Mouse (Mus musculus) C2C12 (cell line): ENCODE results near the gene Ipcef1. TPM values are rescaled to one million over a fixed set of nuclear protein-coding genes. Genes with fewer than 3 reads are reported as not detected.

Source experiments
- H3K27me3 ChIP-seq: one replicate; pipeline ENCODE4 v1.6.1; 2011; ENCODE audit not compliant: control insufficient read depth, insufficient read depth, insufficient read length
- H3K36me3 ChIP-seq: one replicate; pipeline ENCODE4 v1.6.1; 2011; ENCODE audit not compliant: control insufficient read depth, insufficient read depth
- H3K4me3 ChIP-seq: one replicate; pipeline ENCODE4 v1.5.1; 2011; ENCODE audit warnings: mild to moderate bottlenecking, control low read depth; ENCODE audit not compliant: poor library complexity, insufficient read depth, severe bottlenecking
- H3K79me2 ChIP-seq: one replicate; pipeline ENCODE4 v1.6.1; 2011; ENCODE audit not compliant: control insufficient read depth, insufficient read depth
- H3K79me3 ChIP-seq: one replicate; pipeline ENCODE4 v1.6.1; 2011; ENCODE audit warnings: low read depth, control low read depth
- H3ac ChIP-seq: one replicate; pipeline ENCODE3; 2011; ENCODE audit warnings: low read depth; ENCODE audit not compliant: control insufficient read depth, insufficient read length
- CEBPB ChIP-seq: IDR thresholded peaks from one replicate; pipeline ENCODE4 v1.6.1; 2011; ENCODE audit warnings: low read depth, mild to moderate bottlenecking, control low read depth, moderate library complexity
- CTCF ChIP-seq: IDR thresholded peaks from one replicate; pipeline ENCODE4 v1.5.1; 2011; ENCODE audit not compliant: control insufficient read depth, insufficient read depth, insufficient read length
- FOSL1 ChIP-seq: IDR thresholded peaks from one replicate; pipeline ENCODE4 v1.8.0; 2011; ENCODE audit warnings: mild to moderate bottlenecking, low read length; ENCODE audit not compliant: poor library complexity, insufficient read depth, severe bottlenecking
- MAX ChIP-seq: IDR thresholded peaks from one replicate; pipeline ENCODE4 v1.6.1; 2011; ENCODE audit warnings: mild to moderate bottlenecking, control low read depth
- MYOD1 ChIP-seq: IDR thresholded peaks from one replicate; pipeline ENCODE4 v1.6.1; 2011; ENCODE audit warnings: low read depth; ENCODE audit not compliant: control insufficient read depth, insufficient read length
- MYOG ChIP-seq: IDR thresholded peaks from one replicate; pipeline ENCODE4 v1.6.1; 2011; ENCODE audit not compliant: control insufficient read depth, insufficient read length; ENCODE audit errors: extremely low read depth
- USF1 ChIP-seq: IDR thresholded peaks from one replicate; pipeline ENCODE4 v1.6.1; 2011; ENCODE audit warnings: low read depth, mild to moderate bottlenecking, control low read depth, moderate library complexity
- polyA plus RNA-seq: library from polyadenylated mRNA; unstranded; fragments of >200 nt; fragmentation: generic; extraction: Trizol; gene quantifications from one replicate; pipeline ENCODE4 v1.2.1, GENCODE M21; 2012; ENCODE audit warnings: missing spikeins

Ipcef1 gene
- polyA plus RNA-seq, 1 experiment, result not detected

GRCm38 (mm10) chr10:7075661-7076060, 23.4 kb upstream of the Ipcef1 start:
- Histone ChIP-seq H3ac (no peak overlapping the region), H3K79me3 (no peaks in the 10 kb centered on the region), H3K36me3 (no peaks in the 10 kb centered on the region), H3K4me3 (no peak overlapping the region), H3K27me3 (no peaks in the 10 kb centered on the region), H3K79me2 (no peaks in the 10 kb centered on the region)
- TF ChIP-seq CTCF (no peak), FOSL1 (no peak), MAX (no peak), MYOG (no peak), MYOD1 (no peak), CEBPB (no peak), USF1 (no peak)

GRCm38 (mm10) chr10:7074231-7074630, 22.0 kb upstream of the Ipcef1 start:
- TF ChIP-seq FOSL1, result no peak
- no peak for TF ChIP-seq MYOG
- TF ChIP-seq CTCF, result no peak
- H3K4me3 ChIP-seq, result no peak overlapping the region

GRCm38 (mm10) chr10:7070924-7071323, 18.6 kb upstream of the Ipcef1 start:
- H3K79me2 ChIP-seq, result no peaks in the 10 kb centered on the region
- H3K4me3 ChIP-seq, result no peak overlapping the region
- TF ChIP-seq MYOG (no peak), USF1 (no peak)
- H3K36me3 ChIP-seq, result no peaks in the 10 kb centered on the region
- H3K79me3 ChIP-seq, result no peaks in the 10 kb centered on the region
- H3ac ChIP-seq, result no peak overlapping the region
- H3K27me3 ChIP-seq, result no peaks in the 10 kb centered on the region

More at GRCm38 (mm10) chr10:7074231-7074630, 22.0 kb upstream of the Ipcef1 start:
- Histone ChIP-seq H3K36me3 (no peaks in the 10 kb centered on the region), H3K79me3 (no peaks in the 10 kb centered on the region), H3K27me3 (no peaks in the 10 kb centered on the region), H3ac (no peak overlapping the region), H3K79me2 (no peaks in the 10 kb centered on the region)

GRCm38 (mm10) chr10:7070100-7070835, 18.0 kb upstream of the Ipcef1 start:
- Histone ChIP-seq H3K79me2 (no peaks in the 10 kb centered on the region), H3K36me3 (no peaks in the 10 kb centered on the region), H3K27me3 (no peaks in the 10 kb centered on the region), H3K4me3 (no peak overlapping the region), H3ac (no peak overlapping the region), H3K79me3 (no peaks in the 10 kb centered on the region)
- TF ChIP-seq CEBPB (no peak), FOSL1 (no peak), USF1 (no peak), MYOD1 (no peak), CTCF (no peak), MAX (no peak), MYOG (no peak)

GRCm38 (mm10) chr10:7069090-7069489, 16.8 kb upstream of the Ipcef1 start:
- Histone ChIP-seq H3K79me2 (no peaks in the 10 kb centered on the region), H3K36me3 (no peaks in the 10 kb centered on the region), H3ac (no peak overlapping the region), H3K79me3 (no peaks in the 10 kb centered on the region), H3K4me3 (no peak overlapping the region), H3K27me3 (no peaks in the 10 kb centered on the region)
- TF ChIP-seq USF1 (no peak), FOSL1 (no peak), MAX (no peak), MYOG (no peak), MYOD1 (no peak), CEBPB (no peak)

- no peak overlapping the region for H3K4me3 ChIP-seq
- TF ChIP-seq USF1, result no peak
- no peak for TF ChIP-seq FOSL1
- TF ChIP-seq MYOD1, result no peak
- no peak for TF ChIP-seq CEBPB
- TF ChIP-seq CTCF, result no peak
- TF ChIP-seq MYOG, result no peak
- no peak for TF ChIP-seq MAX
- H3K79me3 ChIP-seq, result no peaks in the 10 kb centered on the region
- no peaks in the 10 kb centered on the region for H3K79me2 ChIP-seq
- H3ac ChIP-seq, result no peak overlapping the region
- no peaks in the 10 kb centered on the region for H3K36me3 ChIP-seq
- H3K27me3 ChIP-seq, result no peaks in the 10 kb centered on the region
Measured at GRCm38 (mm10) chr10:7068608-7069007, 16.3 kb upstream of the Ipcef1 start.
